Mouse (Mus musculus) embryo, embryonic 9.5 days (tissue): ENCODE data around the gene Maff.

Experiments
- DNase-seq: peaks from one replicate; pipeline ENCODE4 v3.0.0-alpha.2; 2017; ENCODE audit errors: extremely low spot score

Maff gene

DNA sequence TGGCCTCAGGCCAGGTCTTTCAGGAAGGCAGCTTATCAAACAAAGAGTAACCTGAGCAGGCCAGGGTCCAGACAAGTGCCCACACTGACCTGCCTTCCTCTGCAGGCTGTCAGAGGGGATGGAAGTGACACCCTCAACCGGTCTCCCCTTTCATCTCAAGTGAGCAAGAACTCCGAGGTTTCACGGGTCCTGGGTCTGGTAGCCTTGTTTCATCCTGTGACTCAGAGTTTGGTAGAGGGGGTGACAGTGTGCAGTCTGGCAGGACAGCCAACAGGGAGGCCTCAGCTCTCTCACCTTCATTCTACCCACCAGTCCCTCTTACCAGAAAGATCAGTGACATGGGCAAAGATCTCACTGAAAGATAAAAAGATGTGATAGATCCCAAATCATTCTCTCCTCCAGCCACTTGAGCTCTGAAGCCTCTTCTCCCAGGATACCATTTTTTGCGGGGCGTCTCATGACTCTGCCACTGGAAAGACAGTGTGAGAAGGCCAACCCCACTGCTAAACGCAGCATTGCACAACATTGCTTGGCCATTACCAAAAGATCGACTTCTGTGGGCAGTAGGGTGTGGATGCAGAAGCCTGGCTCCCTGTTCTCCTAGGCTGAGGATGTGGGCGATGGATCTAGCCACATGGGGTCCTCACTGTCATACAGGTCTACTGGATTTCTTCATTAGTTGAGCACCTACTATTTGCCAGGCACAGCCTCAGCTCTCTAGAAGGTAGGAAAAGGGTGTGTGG, at the start of gene Maff:
Maff (plus strand) TSS at position 571 of the 743 bp plus-strand sequence.
- DNase-seq = no peak

DNA sequence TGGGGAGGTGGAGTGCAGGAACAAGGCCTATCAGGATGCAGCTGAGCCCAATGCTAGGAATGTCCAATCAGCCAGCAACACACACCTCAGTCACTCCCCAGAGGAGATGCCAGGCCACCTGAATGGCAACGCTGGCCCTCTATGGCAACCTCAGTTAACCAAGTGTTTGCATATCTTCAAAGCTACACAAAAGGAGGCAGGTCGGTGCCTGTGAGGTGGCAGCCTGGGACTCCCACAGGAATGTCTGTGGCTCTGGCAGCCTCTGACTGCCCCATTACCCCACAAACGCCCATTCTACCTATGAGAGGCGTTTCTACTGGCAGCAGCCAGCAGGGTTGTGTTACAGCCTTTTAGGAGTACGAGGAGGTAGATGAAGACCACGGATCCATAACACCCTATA, 47.9 kb upstream of the Maff start:
- no peak for DNase-seq

DNA sequence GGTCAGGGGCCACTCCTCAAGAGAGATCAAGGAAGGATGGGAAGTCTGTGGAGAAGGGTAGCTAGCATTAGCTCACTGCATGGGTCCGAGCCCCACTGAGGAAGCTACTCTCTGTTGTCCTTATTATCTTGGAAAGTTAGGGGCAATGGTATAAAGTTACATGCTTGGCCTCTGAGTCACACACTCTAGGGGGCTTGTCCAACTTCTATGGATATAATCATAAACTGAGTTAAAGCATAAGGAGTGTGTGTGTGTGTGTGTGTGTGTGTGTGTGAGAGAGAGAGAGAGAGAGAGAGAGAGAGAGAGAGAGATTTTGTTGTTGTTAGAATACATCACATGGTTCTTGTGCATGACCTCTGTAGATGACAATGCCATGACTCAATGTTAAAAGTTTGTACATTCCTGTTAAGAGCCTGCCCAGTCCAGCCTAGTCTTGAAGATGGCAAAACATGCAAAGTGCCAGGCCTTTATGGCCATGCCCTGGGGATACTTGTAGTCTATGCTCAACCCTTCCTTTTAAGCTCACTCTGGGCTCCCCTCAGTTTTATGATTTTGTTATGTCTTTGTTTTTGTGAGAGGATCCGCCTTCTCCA, 46.8 kb upstream of the Maff start:
- no peak for DNase-seq

DNA sequence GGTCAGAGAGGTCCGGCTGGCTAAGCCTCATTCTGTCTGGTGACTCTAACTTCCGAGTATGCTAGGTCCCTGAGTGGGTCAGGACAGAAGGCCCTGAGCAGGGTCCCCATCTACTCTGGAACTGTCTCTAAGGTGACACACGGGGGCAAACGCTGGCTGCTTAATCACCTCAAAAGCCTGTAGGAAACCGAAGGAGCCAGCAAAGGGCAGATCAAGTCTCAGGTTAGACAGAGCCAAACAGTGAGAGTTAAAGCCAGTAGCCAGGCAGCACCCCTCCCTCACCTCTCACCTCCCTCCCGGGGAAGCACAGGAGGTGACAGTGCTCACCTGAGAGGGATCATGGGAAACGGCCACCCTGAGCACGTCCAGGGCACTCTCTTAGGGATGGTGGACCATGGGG, 42.7 kb upstream of the Maff start:
- no peak for DNase-seq

DNA sequence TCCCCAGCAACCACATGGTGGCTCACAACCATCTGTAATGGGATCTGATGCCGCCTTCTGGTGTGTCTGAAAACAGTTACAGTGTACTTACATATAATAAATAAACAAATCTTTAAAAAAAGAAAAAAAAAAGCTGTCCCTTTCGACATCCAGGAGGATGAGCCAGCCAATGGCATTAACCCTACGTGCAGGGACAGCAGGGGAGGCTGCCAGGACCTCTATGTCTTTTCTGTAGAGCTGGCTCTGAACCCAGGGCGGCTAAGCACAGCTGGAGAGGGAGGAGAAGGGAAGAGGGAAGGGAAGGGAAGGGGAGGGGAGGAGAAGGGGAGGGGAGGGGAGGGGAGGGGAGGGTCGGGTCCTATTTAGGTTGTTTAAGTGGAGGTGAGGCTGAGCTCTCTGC, 41.6 kb upstream of the Maff start:
- no peak for DNase-seq

DNA sequence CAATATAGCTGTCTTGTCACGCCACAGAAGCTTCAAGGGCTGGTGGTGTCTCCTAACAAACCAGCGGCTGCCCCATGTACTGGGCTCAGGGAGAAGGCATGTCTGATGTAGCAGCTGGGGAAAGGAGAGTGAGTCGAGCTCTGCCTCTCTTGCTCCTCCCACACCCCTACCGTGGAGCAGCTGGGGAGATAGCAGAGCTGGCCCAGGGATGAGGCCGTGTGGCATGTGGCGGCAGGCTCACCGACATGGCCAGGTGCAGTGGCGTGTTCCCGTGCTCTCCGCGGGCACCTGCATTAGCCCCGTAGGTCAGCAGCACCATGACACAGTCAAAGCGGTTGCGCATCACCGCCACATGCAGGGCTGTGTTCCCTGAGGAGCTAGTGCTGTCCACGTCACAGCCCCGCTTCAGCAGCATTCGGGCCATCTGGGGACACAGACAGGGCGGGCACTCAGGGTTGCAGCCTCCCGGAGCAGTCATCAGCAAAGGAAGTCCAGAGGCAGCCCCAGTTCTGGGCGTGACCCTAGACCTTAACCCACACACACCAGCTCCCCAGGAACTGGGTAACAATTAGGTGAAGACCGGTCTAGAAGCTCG, 40.3 kb upstream of the Maff start:
- DNase-seq = no peak

DNA sequence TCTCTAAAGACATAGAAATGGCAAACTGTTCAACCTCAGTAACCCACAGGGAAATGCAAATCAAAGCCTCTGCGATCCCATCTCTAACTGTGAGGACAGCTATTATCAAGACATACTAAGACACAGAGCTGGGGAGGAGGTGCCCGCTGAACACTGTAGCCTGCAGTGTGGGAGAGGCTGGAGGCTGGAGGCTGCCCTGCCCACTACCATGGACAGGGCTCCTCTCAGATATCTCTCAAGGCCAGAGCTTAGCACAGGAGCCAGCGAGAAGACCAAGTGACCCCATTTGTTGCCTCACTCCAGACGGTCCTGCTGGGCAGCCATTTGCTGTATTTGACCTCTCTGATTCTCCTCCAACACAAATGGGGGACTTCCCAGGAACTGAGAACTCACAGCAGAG, 38.6 kb upstream of the Maff start:
- DNase-seq = no peak

DNA sequence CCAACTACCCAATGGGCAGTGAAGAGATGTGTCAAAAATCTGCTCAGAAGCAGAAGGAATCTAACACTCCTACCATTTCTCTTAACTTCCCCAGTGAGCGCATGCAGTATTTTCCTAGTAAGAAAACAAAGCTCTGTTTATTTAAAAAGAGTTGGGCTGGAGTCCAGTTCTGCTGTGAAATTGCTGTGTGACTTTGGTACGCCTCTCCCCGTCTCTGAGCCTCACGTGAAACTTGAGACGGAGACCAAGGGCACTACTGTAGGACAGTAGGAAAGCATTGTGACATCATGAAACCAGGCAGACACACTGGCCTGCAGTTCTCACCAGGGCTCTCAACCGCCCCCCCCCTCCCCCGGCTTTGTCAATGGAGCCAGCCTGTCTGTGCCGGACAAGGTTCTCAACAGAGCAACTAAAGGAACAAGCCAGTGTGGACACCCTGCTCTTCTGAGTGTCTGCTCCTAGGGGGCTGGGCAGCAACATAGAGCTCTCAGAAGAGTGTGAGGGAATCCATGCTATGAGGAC, 32.5 kb upstream of the Maff start:
- DNase-seq = no peak

DNA sequence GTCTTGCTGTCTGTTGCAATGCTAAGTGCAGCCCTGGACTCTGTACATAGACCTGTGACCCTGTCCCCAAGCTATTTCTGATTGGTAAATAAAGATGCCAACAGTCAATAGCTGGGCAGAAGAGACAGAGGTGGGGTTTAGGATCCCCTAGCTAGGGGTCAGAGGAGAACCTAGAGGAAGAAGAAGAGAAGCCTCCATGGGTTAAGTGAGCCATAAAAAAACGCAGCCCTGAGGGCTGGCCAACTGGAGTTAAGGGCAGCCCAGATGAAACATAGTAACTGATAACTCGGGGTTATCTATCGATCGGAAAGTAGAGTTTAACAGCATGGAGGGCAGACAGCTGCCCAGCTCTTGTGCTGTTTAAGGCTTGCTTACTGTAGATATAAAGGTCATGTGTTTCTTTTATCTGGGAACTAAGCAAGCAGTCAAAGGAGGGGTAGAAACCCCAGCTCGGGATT, 24.7 kb upstream of the Maff start:
- no peak for DNase-seq

DNA sequence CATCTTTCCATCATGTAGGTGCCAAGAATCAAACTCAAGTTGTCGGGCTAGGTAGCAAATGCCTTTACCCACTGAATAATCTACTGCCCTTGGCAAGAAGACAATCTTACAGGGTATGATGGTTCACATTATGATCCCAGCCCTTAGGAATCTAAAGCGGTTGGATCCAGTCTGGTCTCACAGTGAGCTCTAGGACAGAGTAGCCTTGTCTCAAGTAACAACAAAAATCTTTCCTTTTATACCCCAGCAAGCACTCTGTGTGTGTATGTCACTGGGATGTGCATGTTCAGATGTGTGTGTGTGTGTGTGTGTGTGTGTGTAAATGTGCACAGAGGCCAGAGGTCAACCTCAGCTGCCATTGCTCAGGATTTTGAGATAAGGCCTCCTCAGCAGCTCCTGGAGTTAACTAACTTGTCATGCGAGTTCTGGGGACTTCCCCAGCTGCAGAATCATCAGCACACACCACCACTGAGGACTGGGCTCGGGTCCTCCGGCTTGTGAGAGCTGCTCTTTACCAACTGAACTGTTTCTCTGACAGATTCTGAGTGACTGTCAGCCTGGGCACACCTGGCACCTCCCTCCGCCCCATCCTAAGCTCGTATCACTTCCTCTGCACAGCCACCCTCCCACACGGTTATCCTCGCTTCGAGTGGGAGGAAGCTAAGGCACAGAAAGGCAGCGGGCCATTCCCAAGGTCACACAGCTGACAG, 24.0 kb upstream of the Maff start:
- no peak for DNase-seq

DNA sequence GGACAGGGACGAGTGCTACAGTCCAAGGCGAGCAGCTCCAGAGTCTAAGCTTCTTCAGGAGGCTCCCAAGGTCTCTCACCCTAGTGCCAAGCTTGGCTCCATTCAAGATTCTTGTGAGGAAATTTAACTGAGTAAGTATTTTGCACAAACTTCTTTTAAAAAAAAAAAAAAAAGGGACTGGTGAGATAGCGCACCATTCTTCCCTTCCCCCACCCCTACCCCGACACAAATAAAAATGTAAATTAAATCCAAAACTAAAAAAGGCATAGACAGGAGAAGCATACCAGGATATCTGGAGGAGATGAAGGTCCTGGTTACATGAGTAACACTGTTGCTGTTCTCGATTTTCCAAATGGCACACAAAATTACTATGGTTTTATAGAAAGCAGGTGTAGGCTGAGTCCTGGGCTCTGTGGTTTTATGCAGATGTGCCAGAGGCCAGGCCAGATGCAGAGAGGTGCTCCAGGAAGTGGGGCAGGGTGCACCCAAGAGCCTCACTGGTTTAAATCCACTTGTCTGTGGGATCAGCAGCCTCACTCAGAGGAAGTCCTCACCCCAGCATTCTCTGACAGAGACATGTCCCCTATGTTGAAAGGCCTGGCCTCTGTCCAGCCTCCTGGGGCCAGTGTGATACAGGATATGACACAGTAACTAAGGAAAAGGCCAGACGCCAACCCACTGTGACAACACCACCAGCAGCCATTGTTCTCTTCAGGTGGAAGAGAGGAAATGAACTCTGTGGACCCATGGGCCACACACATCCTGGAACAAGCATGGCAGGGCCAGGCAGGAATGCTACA, 23.2 kb upstream of the Maff start:
- DNase-seq = no peak

DNA sequence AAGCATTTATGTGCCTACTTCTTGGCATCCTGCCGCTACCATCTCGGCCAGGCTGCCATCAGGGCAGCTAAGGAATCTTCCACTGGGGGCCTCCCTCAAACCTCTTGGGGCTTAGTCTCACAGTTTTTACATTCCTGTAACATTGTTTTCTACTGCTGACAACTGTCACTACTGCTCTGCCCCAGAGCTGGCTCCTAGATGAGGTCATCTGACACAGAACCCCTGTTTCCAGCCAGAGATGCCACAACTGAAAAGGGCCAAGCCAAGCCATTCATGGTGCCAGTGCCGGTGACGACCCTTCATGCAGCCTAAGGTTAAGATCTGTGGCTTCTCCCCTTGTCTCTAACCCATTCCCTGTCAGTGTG, 22.6 kb upstream of the Maff start:
- DNase-seq = no peak

DNA sequence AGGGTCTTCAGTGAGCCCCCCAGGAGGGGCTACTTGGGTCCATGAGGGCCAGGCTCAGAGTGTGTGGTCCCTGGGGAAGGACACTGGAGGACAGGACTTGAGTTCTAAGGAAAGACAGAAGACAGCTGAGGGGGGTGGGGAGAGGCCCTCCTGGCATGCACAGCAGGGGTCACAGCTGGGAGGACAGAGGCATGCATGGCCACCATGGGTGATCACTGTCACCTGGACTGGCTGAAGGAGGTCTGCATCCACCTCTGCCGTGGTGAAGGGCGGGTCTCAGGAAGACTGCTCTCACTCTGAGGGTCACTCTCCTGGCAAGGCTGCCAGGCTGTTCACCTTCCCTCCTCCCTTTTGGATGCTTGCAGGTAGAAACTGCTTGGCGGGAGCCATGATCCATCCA, 22.0 kb upstream of the Maff start:
- no peak for DNase-seq

DNA sequence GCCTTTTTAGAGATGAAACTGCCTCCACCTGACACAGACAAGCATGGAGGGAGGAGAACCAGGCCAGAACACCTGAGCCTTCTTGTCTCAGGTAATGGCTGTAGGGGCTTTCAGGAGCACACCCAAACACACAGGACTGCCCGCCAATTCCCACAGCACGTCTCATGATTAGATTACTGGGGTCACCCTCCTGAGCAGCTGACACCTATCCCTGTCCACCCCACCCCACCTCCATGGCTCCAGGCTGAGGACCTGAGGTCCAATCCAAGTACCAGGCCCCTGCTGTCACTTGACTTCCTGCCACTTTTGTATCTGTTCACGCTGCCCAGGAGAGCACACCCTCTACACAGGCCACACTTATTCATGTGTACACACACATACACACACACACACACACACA, 20.7 kb upstream of the Maff start:
- no peak for DNase-seq

DNA sequence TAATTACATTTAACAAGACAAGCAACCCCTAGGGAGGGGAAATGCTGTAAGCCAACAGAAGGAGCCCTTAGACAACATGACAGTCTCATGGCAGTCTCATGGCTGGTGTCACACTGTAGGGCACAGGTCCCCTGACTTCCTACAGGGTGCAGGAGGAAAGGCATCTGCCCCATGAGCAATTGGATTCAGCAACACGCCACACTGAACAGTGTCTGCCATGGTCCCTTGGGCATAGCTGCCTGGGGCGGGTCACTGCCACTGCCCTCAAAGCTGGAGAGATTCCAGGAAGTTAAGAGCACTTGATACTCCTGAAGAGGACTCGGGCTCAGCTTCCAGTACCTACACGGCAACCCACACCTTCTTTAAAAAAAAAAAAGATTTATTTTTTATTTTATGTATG, 20.2 kb upstream of the Maff start:
- DNase-seq = no peak

DNA sequence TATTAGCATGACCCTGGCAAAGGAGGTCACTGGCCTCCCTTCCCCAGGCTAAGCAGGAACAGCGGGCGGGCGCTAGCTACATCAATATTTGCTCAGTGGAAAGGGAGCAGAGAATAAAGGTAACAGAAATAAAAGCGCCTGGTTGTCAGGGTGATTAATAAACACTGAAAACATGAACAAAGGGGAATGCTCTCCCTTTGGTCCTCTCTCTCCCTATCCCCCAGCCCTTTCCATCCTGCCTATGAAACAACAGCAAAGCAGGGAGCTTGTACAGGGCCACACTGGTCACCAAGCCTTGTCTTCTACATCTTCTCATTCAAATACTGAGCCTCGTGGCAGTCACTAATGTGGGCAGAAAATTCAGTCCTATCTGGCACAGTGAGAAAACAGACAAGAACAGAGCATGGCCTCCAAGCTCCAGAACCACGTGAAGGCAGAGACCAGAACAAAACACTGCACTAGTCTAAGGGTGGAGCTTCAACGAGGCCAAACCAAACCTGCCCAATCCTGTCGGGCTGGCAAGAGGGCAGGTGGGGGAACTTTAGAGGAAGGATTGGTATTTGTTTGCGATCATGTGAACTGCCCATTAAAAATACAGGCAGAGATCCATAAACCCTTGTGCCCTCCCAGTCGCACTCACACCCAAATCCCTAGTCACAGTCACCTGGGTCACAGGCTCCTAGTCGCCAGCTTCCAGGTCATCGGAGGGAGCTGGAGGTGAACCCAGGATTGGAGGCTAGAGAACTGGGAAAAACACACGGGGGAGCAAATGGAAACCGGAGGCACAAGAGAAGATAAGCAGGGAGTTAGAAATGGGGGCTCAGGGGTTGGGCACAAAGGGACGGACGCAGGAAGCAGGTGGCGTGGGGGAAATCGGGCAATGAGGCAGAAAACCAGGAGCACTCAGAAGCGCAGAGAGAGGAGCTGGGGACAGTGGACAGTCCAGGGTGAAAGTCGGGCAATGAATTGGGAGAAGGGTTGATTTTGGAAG, 19.2 kb upstream of the Maff start:
- peak; percentile 65 for DNase-seq

DNA sequence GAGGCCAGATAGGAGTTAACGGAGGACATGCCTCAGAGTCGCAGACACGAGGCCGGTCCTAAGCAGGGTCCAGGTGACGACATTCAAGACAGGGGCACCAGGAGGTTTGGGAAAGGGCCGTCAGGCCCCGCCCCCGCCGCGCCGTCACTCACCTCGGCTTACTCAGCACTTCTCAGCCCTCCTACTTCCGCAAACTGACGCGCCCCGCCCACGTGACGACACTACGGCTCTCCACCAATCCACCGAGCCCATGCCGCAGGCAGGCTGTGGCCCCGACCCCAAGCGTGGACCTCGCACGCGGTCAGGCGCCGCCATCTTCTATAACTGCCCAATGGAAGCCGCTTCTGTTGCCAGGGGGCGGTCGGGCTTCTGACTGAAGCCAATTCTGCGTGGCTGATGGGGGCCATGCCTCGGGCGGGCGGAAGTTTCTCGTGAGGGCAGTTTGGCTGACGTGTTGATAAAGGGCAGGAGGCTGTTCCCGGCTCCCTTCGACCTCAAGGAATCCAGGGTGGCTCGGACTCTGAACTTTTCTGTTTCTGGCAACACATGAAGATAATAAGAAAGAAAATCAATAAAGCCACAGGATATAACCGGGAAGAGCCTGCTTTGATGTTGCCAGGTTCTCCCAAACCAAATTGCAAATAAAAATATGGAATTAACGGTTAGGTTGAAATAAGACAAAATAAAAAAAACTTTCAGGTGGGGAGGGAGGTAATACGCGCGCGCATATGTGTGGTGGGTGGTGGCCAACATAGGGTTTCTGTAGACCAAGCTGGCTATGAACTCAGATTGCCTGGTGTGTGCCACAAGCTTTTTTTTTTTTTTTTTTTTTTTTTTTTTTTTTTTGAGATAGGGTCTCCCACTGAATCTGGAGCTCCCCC, 18.1 kb upstream of the Maff start, which contains the start of gene Pla2g6:
Pla2g6 (minus strand) TSS at position 333 of the 881 bp plus-strand sequence.
- DNase-seq = peak; percentile 99

DNA sequence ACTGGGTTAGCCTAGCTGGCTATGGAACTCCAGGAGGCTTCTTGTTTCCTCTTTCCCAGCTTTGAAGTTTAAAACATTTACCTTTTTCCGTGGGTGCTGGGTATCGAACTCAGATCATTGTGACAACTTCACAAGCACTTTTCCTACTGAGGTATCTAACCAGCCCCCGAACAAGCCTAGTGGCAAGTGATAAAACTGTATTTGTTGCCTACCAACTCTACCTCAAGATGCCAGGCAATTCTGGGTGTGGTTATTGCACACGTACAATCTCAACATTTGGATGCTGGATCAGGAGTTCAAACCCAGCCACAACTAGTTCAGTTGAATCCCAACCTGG, 17.5 kb upstream of the Maff start:
- no peak for DNase-seq

DNA sequence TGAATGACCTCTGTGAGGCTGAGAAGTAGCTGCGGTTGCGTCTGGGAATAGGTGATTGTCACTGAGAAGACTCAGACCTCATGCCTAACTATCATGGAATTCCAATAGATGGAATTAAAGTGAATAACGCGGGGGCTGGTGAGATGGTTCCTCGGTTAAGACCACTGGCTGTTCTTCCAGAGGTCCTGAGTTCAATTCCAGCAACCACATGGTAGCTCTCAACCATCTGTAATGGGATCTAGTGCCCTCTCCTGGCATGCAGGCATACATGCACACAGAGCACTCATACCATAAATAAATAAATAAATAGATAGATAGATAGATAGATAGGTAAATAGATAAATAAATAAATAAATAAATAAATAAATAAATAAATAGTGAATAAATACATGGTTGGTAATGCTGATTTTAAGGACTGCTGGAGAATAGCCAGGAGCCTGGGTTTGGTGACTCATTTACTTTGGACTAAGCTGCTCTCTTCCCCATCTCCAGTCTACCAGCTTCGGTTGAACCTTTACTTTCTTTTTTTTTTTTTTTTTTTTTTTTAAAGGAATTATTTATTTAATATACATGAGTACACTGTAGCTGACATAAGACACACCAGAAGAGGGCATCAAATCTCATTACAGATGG, 17.0 kb upstream of the Maff start:
- DNase-seq = no peak
